Mouse (Mus musculus) right cerebral cortex, postnatal 25 days (tissue): Measurements from ENCODE around the gene Srsf10.

Experiments used
- DNase-seq: peaks from one replicate; pipeline ENCODE4 v3.0.0; 2022

Srsf10 gene

DNA sequence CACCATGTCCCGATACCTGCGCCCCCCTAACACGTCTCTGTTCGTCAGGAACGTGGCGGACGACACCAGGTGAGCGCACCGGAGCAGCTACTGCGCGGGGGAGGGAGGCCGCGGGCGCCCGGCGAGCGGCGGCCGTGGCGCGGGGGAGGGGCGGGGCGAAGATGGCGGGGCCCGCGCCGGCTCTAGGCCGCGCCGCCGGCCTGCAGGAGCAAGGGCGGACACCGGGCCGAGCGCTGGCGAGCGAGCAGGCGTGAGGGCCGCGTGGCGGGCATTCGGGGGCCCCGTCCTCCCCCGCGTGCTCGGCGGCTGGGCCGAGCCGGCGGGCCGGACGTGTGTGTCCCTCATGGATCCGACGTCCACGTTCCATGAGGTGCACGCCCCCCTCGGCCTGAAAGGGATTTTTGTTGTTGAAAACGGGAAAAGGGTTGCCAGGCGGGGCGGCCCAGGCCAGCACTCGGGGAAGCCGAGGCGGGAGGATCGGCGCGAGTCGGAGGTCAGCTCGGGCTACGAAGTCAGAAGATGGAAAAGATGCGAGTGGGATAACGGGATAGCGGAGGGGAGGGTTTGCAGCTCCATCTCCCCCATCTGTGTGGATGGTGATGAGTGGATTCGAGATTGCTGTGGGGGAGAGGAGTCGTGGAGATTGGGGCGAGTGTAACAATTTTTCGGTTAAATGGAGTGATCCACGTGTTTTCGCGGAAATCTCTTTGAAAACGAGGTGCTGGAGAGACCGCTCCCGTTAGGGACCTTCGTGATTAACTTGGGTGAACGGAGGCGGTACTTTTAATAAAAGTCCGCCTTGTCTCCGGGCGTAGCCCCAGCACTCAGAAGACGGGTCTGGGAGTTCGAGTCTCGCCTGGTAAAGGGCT, 910 bp downstream of the Srsf10 start:
- peak; percentile 61 for DNase-seq

DNA sequence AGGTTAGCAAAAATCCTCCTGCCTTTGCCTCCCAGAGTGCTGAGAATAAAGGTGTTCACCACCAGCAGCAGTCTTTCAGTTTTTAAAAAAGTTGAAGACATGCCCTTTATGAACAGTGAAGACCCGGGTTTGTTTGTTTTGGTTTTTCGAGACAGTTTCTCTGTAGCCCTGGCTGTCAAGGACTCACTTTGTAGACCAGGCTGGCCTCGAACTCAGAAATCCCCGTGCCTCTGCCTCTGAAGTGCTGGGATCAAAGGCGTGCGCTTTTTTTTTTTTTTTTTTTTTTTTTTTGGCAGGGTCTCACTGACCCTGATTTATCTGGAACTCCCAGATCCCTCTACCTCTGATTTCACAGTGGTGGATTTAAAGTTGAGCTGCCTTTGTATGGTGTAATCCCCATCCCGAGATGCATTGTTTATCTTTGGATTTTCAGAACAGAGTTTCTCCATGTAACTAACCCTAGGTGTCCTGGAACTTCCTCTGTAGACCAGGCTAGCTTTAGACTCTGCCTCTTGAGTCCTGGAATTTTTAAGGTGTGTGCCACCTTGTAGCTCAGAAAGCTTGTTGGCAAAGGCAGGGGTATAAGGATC, 2.1 kb downstream of the Srsf10 start:
- DNase-seq = no peak

DNA sequence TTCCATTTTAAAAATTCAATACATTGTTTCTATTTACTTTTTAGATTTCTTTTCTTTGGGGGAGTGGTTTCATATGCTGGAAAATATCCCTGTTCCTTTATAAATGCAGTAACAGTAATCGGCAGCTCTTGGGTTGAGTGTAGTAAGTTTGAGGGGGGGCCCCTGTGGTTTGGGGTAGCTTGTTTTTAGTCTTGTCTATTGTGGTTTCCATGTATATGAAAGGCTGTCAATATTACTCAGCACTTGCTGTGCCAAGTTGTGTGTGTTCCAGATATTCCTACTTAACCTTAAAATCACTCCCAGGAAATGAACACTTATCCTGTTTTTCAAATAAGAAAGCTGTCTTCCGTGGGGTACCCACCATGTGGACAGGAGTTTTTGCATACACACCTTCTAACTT, 13.4 kb downstream of the Srsf10 start:
- DNase-seq = no peak

DNA sequence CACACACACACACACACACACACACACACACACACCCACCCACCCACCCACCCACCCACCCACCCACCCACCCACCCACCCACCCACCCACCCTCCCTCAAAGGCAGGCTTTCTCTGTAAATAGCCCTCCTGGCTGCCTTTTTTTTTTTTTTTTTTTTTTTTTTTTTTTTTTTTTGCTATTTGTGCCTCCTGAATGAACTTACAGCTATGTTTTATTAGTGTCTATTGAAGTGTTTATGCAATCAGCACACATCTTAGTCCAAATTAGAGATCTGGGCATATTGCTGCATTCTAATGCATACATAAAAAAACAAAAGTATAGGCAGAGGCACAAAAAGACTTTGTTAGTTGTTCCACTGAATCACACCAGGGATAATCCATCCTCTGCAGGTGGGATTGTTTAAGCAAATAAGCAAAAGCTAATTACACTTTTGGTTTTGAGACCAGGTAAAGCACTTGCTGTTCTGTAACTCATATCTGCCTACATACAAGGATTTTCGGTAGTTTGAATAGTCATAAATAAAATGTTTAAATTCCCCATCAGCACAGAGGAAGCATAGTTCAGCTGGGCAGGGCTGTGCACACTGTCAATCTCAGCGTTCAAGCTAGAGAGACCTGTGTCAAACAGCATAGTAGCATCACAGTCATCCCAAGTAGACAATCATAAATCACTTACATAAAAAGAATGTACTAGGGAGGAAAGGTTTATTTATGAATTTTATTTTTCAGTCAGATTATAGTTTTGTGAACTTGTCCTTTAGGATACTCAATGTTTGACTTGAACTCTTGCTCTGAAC, 14.9 kb downstream of the Srsf10 start:
- DNase-seq = no peak

DNA sequence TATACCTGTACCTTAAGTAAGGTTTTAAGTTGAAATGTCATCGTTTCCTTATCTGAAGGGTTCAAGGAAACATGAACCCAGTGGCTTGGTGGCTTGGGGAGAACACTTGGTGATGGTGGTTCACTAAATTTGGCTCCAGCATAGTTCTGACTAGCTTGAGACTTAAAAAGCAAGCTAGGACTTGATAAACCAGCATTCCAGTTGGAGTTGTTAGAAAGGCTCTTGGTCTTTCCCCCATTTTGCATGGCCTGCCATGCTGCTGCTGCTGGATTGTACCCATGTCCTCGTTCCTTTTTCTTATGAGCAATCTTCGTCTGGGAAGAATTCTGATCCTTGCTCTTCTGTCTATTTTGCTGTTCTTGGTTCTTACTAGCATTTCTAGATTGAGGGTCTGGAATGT, 16.5 kb downstream of the Srsf10 start:
- DNase-seq = no peak

DNA sequence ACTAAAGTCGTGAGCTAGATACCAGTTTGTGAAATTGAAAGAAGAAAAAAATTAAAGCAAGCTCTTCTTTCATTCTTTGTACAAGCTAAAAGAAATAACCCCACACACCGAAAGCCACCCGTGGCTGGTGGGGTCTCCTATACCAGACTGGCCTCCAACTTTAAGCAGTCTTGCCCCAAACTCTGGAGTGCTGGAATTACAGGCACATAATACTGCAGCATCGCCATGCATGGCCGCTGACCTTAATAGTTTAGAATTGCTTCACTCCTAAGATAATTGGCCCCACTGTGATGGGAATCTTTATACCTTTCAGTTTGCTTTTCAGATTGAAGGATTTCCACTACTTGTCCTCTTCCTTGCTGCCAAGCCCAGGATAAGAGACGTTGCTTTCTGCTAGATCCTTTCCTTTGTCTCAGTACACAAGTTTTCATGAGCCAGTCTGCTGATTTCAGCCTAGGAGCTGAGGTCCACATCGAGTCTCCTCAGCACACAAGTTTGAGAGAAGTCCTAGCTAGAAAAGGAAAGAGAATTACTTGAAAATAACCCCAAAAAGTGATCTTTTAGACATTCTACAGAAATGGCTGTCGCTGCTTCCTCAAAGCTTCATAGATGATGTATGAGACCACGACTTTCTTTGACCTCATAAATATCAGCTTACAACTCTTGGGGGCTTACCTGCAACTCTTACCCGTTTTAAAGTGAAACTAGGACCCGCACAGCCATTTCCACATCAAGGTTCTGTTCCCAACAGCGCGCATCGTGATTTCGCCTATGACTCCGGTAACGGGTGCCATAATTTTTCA, 17.2 kb downstream of the Srsf10 start:
- no peak for DNase-seq

DNA sequence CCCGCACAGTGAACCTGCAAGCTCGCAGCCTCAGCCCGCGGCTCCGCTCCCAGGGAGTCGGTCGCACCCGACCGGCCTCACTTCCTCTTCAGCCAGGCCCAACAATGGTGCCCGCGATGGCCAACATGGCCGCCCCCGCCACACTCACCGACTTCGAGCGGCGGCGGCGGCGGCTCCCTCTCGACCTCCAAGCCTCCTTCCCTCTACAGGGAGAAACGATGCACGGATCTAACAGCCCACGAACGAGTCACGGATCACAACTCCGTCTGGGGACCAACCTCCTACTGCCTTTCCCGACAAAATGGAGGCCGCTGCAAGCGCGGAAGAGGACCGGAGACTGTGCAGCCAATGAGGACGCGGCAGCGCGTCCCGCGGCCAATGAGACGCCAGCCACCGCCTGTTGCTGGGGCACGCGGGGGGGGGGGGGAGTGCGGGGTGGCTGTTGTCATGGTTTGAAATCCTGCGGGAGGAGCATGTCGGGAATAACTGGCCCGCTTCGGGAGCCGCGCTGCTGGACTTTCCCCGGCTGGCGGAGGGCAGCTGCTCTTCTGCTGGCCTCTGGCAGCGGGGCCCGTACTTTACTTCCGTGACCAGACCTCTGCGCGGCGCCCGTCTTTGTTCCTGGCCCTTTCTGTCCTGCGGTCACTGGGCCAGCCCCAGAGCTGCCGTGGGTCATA, 18.1 kb downstream of the Srsf10 start, which contains the start of gene Pnrc2:
TSS of gene Pnrc2 (minus strand) at position 325 of the 677 bp plus-strand sequence.
- peak; percentile 92 for DNase-seq

DNA sequence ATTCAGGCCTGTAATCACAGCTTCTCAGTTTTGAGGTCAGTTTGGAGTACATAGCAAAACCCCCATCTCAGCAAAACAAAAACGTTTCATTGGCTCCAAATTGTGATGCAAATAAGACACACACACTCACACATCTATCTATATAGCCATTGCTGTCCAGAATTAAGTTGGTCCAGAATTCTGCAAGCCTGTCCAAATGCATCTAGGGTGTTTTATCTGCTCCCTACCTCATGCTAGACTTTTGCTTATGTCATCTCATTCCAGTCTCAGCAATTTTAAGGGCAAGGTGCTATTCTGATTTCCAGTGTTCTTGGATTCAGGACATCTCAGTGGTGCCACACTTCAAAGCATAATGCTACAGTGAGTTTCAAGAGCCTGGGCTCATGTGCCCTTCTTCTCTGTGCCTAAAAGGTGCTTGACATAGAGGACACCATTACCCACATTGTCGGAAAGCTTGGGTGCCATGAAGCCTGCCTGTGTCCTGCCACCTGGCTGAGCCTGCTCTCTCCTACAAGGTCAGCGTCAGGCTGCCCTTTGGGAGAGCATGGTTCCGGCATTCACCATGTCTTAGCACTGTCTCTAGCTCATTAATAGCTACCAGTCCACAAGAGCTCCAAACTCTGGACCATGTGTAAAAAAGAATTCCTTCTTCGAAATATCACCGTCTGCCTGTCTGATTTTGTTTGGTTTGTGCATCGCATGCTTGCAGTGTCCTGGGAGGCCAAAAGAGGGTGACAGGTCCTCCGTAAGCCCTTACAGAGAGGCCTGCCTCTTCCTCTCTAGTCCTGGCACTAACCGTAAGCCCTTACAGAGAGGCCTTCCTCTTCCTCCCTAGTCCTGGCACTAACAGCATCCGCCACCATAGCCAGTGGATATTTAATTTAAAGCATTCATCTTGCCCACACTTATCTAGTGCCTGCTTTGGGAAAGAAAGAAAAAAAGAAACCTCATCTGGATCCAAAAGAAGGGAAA, 19.3 kb downstream of the Srsf10 start:
- no peak for DNase-seq

DNA sequence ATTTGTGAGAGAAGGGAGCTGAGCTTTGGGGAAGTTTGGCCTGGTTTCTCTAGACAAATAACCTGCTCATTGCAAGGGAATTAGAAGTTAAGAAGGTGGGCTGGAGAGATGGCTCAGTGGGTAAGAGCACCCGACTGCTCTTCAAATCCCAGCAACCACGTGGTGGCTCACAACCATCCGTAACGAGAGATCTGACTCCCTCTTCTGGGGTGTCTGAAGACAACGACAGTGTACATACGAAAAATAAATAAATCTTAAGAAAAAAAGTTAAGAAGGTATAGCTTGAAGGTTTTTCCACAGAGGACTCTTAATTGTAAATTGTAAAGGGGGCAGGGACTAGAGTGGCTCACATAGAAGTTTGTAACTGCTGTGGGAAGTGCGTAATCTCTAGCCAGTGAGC, 20.0 kb downstream of the Srsf10 start:
- DNase-seq = no peak

DNA sequence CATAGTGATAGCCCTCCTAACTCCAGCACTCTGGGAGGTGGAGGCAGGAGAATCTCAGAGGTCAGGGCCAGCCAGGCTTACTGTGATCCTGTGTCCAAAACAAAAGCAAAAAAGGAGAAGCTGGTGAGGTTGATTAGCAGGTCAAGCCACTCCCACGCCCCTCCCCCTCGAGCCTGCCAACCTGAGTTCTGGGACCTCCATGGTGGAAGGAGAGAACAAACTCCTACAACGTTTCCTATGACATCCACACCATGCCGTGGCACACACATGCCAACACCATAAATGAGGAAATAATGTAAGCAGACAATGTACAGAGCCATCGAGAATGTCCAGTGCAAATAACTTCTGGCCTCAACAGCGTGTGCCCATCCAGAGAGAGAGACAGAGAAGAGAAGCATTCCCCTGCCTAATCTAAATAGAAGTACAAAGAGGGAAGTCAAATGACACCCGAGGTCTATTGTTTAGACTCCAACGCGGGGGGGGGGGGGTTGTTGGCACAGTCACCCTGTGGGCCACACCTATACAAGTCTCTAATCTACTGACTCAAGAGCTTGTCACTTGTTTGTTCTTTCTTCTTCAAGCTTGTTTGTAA, 20.5 kb downstream of the Srsf10 start:
- DNase-seq = no peak

DNA sequence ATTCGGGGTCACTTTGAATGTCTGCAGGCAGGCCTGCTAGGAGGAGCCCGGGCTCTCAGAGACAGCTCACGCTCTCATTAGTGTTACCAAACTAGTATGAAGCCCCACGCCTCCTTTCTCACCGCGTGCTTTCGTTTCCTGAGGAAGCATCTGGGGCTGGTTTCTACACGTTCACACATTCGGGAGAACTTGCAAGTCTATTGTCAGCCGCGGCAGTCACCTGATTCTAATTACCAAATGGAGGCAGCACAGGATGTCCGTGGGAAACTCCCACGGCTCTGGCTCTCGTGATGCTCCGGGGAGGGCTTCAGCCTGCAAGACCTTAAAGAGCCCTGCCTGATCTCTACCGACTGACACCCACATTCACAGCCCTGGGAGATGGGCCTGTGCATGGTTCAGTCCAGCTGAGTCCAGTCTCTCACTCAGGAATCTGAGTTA, 21.1 kb downstream of the Srsf10 start:
- peak; percentile 72 for DNase-seq

DNA sequence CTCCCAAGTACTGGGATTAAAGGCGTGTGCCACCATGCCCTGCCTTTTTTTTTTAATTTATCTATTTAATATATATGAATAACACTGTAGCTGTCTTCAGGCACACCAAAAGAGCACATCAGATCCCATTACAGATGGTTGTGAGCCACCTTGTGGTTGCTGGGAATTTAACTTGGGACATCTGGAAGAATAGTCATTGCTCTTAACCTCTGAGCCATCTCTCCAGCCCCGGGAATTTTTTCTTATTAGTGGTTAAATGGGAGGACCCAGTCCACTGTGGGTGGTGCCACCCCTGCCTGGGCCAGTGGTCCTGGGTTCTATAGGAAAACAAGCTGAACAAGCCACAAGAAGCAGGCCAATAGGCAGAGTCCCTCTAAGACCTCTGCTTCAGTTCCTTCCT, 22.2 kb downstream of the Srsf10 start:
- DNase-seq = no peak

DNA sequence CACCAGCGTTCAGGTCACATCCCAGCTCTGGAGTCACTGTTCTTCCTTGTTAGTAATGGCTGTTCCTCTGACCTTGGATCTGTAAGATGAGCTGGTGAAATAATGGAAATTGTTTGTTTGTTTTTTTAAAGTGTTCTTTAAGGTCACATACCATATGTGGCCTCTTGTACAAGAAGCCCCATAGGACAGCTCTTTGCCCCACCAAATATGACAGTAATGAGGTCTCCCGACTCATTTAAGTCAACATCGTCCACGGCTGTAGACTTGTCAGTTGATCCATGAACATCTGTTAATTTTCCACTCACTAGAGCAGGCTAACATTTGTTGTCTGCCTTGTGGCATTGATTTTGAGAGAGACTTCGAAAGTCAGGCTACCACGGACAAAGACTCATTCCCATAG, 23.5 kb downstream of the Srsf10 start:
- DNase-seq = no peak

DNA sequence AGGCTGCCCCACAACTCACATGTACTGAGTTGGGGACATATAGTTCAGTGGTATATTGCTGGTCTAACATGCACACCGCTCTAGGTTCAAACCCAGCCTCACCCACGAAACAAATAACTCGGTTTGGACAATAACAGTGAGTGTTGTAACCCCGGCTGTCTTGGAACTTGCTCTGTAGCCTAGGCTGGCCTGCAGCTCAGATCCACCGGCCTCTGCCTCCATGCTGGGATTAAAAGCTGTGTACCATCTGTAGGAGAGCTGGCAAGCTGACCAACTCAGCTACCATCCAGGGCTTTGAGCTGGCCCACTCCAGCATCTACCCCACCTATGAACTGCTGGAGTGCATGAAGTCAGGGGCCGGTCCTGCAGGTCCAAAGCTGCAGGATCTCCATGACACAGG, 24.5 kb downstream of the Srsf10 start:
- no peak for DNase-seq

DNA sequence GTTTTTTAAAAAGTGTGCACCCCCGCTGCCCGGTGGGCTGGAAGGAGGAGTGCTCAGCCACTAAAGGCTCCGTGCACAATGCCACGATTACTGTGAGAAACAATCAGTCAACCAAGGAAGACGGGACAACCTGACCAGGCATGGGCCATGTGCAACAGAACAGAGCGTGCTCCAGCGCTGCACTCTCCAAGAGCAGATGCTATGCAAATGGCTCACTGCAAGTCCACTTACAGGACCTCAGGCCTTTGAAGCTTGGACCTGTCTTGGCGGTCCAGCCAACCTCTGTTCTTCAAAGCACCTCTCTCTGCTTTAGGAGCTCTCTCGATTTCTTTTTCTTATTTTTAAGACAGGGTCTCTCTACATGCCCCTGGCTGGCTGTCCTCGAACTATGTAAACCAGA, 25.0 kb downstream of the Srsf10 start:
- DNase-seq = no peak

DNA sequence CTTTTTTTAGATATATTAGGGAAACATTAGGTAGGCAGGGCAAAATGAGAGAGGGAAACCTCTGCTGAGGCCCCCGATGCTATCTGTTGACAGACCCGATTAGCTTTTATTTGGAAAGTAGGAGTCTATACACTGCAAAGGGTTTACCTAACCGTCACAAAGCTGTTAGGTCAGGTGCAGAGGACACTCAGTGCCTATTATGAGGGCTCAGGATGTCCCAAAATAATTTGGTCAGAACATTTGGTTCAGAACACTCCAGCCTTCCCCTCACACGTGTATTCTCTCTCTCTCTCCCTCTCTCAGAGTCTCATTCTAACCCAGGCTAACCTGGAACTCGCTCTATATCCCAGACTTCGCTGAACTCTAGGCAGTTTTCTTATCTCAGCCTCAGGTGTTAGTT, 26.5 kb downstream of the Srsf10 start:
- DNase-seq = no peak

DNA sequence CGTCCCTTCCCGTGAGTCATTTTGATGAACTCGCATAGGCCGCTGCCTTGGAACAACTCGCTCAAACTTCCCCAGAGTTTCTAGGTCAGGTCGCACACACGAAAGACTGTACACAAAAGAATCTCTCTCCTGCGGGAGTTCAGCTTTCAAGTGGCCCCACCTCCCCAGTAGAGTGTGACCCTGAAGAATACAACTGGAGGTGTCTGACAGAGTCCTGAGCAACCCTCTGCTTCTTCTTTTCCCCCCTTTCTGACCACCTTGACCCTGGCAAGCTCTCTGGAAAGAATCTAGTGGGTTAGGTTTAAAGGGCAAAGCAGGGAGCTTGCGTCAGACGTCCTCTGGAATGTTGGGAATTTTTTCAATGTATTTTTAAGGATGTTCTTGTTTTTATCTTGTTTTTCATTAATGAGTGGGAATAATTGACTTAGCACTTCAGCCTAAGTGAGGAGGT, 27.9 kb downstream of the Srsf10 start:
- DNase-seq = no peak

DNA sequence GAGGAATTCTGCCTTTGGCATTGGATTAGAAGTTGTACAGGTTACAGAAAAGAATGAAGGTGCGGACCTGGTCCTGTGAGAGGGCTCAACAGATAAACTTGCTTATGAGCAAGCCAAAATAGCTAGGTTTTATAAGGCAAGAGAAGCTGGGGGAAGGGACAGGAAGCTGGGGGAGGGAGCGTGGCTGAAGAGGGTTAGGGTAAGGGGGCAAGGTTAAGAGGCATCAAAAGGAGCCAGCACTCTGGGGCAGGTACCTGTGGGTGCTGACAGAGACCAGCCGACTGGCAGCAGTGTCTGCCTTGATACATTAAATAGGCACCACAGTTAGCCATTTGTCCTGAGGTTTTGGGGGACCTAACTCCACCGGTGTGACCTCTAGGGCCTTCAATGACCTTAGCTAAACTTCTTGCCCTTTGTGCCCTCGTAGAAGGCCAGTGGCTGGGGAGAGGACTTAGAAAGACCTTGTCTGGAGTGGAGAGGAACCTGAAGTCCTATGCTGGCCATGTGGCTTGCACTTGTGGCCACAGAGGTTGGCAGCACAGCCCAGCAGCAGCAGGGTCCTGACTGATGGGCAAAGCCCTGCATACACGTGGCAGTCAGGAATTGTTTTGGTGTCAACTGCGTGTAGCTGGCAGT, 28.5 kb downstream of the Srsf10 start:
- no peak for DNase-seq

DNA sequence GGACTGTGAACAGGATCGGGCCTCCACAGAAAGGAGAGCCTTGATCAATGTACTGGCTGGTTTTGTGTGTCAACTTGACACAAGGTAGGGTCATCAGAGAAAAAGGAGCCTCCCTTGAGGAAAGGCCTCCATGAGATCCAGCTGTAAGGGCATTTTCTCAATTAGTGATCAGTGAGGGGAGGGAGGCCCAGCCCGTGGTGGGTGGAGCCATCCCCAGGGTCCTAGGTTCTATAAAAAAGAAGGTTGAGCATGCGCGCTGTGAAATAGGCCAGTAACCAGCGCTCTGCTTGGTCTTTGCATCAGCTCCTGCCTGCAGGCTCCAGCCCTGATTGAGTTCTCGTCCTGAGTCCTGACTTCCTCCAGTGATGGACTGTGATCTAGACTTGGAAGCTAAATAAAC, 29.0 kb downstream of the Srsf10 start:
- no peak for DNase-seq

DNA sequence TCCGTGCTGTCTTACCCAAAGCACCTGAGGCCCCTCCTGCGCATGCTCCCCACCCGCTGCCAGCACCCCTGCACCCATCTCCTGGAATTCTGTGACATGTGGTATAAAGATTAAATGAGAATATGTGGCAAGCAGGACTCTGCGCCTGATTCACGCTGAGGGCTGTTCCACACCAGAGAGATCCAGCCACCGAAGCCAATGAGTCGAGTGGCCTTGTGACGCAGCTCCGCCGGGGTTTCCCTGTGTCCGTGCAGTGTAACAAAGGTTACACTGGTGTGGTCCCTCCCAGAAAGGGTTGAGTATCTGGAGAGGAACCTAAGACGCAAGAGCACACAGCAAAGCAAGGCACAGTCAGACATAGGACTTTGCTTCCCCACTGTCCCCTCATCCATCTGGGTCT, 30.1 kb downstream of the Srsf10 start:
- no peak for DNase-seq
